Mouse (Mus musculus) induced T-regulatory cell, adult 2 months (primary cell): ENCODE results near the gene Brpf1.
A peak's percentile ranks its signal among the peaks of the same experiment; 100 is the strongest.

Experiments
- DNase-seq: peaks from one replicate; pipeline ENCODE4 v3.0.0-alpha.2; 2012; ENCODE audit warnings: low read depth

The Brpf1 gene

GRCm38 (mm10) chr6:113306986-113307349 is at the start of gene Brpf1:
Gene Brpf1 (plus strand): TSS chr6:113307137.
- DNase-seq, result no peak

- DNase-seq, result no peak
These were observed 45.6 kb upstream of the Brpf1 start for GRCm38 (mm10) chr6:113261174-113261858.

- no peak for DNase-seq
These were observed 43.4 kb upstream of the Brpf1 start for GRCm38 (mm10) chr6:113263531-113263930.

- no peak for DNase-seq
These were observed 42.5 kb upstream of the Brpf1 start for GRCm38 (mm10) chr6:113264429-113264828.

- no peak for DNase-seq
These were observed 39.8 kb upstream of the Brpf1 start for GRCm38 (mm10) chr6:113266996-113267655.

GRCm38 (mm10) chr6:113267988-113268387 is 38.9 kb upstream of the Brpf1 start:
- no peak for DNase-seq

- DNase-seq, result no peak
These were observed 34.6 kb upstream of the Brpf1 start for GRCm38 (mm10) chr6:113272365-113272764.

- DNase-seq, result no peak
These were observed 30.1 kb upstream of the Brpf1 start for GRCm38 (mm10) chr6:113276846-113277245.

- no peak for DNase-seq
These were observed 25.3 kb upstream of the Brpf1 start for GRCm38 (mm10) chr6:113281676-113282075.

- DNase-seq, result peak; percentile 45
These were observed 24.7 kb upstream of the Brpf1 start, which contains the start of gene Cpne9 for GRCm38 (mm10) chr6:113282101-113282802. Gene Cpne9 (plus strand): TSS chr6:113282307.

GRCm38 (mm10) chr6:113282969-113283368 is 24.0 kb upstream of the Brpf1 start:
- DNase-seq, result no peak

- peak; percentile 23 for DNase-seq
These were observed 23.4 kb upstream of the Brpf1 start for GRCm38 (mm10) chr6:113283500-113283899.

GRCm38 (mm10) chr6:113284931-113285330 is 22.0 kb upstream of the Brpf1 start:
- DNase-seq, result no peak

- no peak for DNase-seq
These were observed 20.6 kb upstream of the Brpf1 start for GRCm38 (mm10) chr6:113286316-113286715.

GRCm38 (mm10) chr6:113287236-113287635 is 19.7 kb upstream of the Brpf1 start:
- no peak for DNase-seq

- DNase-seq, result no peak
These were observed 17.6 kb upstream of the Brpf1 start for GRCm38 (mm10) chr6:113289346-113289745.

- DNase-seq, result no peak
These were observed 16.6 kb upstream of the Brpf1 start for GRCm38 (mm10) chr6:113290346-113290745.

- DNase-seq, result no peak
These were observed 14.0 kb upstream of the Brpf1 start for GRCm38 (mm10) chr6:113292938-113293337.

- DNase-seq, result no peak
These were observed 10.9 kb upstream of the Brpf1 start for GRCm38 (mm10) chr6:113296046-113296445.

GRCm38 (mm10) chr6:113296639-113297038 is 10.3 kb upstream of the Brpf1 start:
- DNase-seq, result no peak

GRCm38 (mm10) chr6:113301350-113301749 is 5.6 kb upstream of the Brpf1 start:
- DNase-seq, result no peak

GRCm38 (mm10) chr6:113302258-113302657 is 4.7 kb upstream of the Brpf1 start:
- DNase-seq, result peak; percentile 78
